Mouse (Mus musculus) megakaryocyte, adult 5-6 weeks (primary cell): Measurements from ENCODE around the gene Rnf38. TPM values are rescaled to one million over a fixed set of nuclear protein-coding genes. Genes with fewer than 3 reads are reported as not detected.

Experiments used
- total RNA-seq, 2 experiments: library from RNA; stranded (forward) in 1 of 2; stranded (reverse) in 1 of 2; fragments of 153-499, 151-499 nt in 1 of 2; fragments of 221-1000, 200-1000 nt in 1 of 2; gene quantifications; 2 replicates each; pipeline versions ENCODE4 v1.2.3 to v1.2.4; 2015 to 2017

The Rnf38 gene
- total RNA-seq, 2 experiments from 2014 or later = 58.9 to 166 TPM

Other genes starting within 250 kb of the Rnf38 start
- 387 and 421 TPM in 2 replicates for gene Clta, start 229.3 kb downstream of the Rnf38 start, total RNA-seq (2015)
- 615 and 637 TPM in 2 replicates for gene Clta, start 229.3 kb downstream of the Rnf38 start, total RNA-seq (2017)
- gene Gne, start 149.6 kb downstream of the Rnf38 start, total RNA-seq (2015) = 12.1 and 15.8 TPM in 2 replicates
- 7.7 and 10.0 TPM in 2 replicates for gene Gne, start 149.6 kb downstream of the Rnf38 start, total RNA-seq (2017)
- gene Melk, start 67.1 kb upstream of the Rnf38 start, total RNA-seq (2015) = 32.7 and 36.8 TPM in 2 replicates
- gene Melk, start 67.1 kb upstream of the Rnf38 start, total RNA-seq (2017) = 35.0 and 39.8 TPM in 2 replicates